Mouse (Mus musculus) limb, embryonic 13.5 days (tissue): ENCODE data around the gene Eci3. TPM values are rescaled to one million over a fixed set of nuclear protein-coding genes. Genes with fewer than 3 reads are reported as not detected.
"Not testable (repeated sequence)": the region's sequence is repeated elsewhere in the genome, so short reads cannot be mapped to it uniquely, and the experiment has no call there.

Source experiments
- ATAC-seq: fragments of 200-750 bp; cut with Nextera tagmentation; 2 replicates; pipeline ENCODE4 v1.8.0; 2017; ENCODE audit warnings: low read depth, moderate number of reproducible peaks, moderate TSS enrichment; ENCODE audit not compliant: low FRiP score
- H3K27ac ChIP-seq: fragments of 300-500 bp; sonication (generic); 2 replicates; pipeline ENCODE4 v1.5.1; 2015; ENCODE audit warnings: inconsistent platforms, mild to moderate bottlenecking, moderate library complexity
- H3K27me3 ChIP-seq: fragments of 300-500 bp; sonication (generic); 2 replicates; pipeline ENCODE4 v1.6.1; 2015; ENCODE audit warnings: mild to moderate bottlenecking, inconsistent platforms
- H3K36me3 ChIP-seq: fragments of 300-500 bp; sonication (generic); 2 replicates; pipeline ENCODE4 v1.6.1; 2015; ENCODE audit warnings: inconsistent platforms, mild to moderate bottlenecking, moderate library complexity
- H3K4me1 ChIP-seq: fragments of 300-500 bp; sonication (generic); 2 replicates; pipeline ENCODE4 v1.6.1; 2015; ENCODE audit warnings: inconsistent platforms
- H3K4me2 ChIP-seq: fragments of 300-500 bp; sonication (generic); replicated peaks from 2 replicates; pipeline ENCODE4 v1.6.1; 2015; ENCODE audit warnings: inconsistent platforms, mild to moderate bottlenecking, moderate library complexity
- H3K4me3 ChIP-seq: fragments of 300-500 bp; sonication (generic); 2 replicates; pipeline ENCODE4 v1.5.1; 2015; ENCODE audit warnings: moderate library complexity, mild to moderate bottlenecking, inconsistent platforms
- H3K9ac ChIP-seq: fragments of 300-500 bp; sonication (generic); 2 replicates; pipeline ENCODE4 v1.6.1; 2015; ENCODE audit warnings: mild to moderate bottlenecking, inconsistent platforms
- H3K9me3 ChIP-seq: fragments of 300-500 bp; sonication (generic); 2 replicates; pipeline ENCODE4 v1.6.1; 2016; ENCODE audit warnings: inconsistent platforms
- WGBS: fragments of 180-500 bp; shearing (Covaris S2); methylation state at CpG from one replicate; pipeline ENCODE4 v1.1.7; 2015; 5-methylcytosine and 5-hydroxymethylcytosine counted together
- polyA plus RNA-seq: library from polyadenylated mRNA; unstranded; fragments of >200 nt; fragmentation: Nextera tagmentation; extraction: Ambion mirVana; gene quantifications from 2 replicates; pipeline ENCODE4 v1.2.1, GENCODE M21; 2015

The Eci3 gene
- 1.00 and 1.4 TPM in 2 replicates for polyA plus RNA-seq

DNA sequence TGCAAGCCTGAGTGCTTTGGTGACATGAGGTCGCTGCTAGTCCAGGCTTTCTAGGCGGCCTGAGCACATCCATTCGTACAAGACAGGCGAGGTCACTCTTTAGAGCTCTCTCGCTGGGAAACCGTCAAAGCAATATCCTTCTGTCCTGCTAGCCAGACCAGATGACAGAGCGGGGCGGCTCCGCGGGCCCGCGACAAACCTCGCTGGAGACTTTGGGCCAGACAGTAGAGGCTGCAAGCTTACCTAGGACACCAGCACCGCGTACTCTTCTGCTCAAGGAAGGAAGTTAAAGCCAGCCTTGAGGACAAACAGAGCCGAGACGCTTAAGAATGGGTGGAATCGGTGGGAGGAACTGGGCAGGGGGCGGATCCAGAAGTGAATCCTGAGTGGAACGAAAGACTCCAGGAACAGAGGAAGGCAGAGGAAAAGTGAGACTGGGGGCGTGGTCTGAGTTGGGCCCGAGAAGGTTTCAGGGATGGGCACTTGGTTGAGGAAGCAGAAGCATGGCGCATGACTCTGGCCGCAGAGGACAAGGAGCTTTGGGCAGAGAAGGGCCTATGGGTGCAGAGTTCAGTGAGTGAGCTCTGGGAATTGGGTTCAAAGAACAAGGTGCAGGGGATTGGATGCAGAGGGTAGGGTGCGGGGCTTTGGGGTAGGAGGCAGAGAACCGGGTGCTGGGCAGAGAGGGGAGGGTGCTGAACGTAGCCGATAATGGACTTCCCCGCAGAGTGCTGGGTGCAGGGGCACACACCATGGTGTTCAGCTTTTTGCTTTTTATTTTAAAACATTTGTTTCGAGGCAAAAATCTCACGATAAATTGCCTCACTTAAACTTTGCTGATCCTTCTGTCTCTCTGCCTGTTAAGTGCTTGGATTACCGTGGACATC lies at the start of gene Eci3:
Gene Eci3 (minus strand): TSS at position 300 of the 887 bp plus-strand sequence.
- H3K4me1 ChIP-seq, result peaks cover 11% of the 10 kb centered on the region
- H3K4me3 ChIP-seq, result peak within 1 kb of the TSS; percentile 50
- H3K27me3 ChIP-seq, result peaks cover 33% of the 10 kb centered on the region
- H3K9ac ChIP-seq, result peak within 1 kb of the TSS; percentile 60
- H3K4me2 ChIP-seq, result peak within 1 kb of the TSS; percentile 79
- H3K36me3 ChIP-seq, result no peaks in the 10 kb centered on the region
- no peak within 1 kb of the TSS for H3K27ac ChIP-seq
- H3K9me3 ChIP-seq, result no peaks in the 10 kb centered on the region
- peak; percentile 89 for ATAC-seq
- WGBS, result 3% methylated on average over 32 of the region's 32 CpGs

DNA sequence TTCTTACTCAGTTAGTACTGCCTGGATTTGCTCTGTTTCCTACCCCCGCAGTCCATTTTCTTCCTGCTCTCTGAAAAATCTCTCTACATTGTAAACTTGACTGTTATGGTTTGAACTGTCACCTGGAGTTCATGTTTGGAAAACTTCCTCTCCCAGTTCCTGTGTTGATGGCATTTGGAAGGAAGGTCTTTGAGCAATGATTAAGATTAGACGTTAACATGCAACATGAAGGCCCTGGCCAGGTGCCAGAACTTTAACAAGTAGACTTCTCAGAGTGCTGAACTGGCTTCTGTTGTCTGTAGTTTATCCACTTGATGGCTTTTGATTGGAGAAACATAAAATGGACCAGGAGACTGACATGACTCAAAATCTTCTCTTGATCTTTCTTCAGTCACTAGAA lies 32.3 kb upstream of the Eci3 start:
- WGBS, result 71% methylated on average over 2 of the region's 2 CpGs
- no peak overlapping the region for H3K27ac ChIP-seq
- no peak for ATAC-seq

DNA sequence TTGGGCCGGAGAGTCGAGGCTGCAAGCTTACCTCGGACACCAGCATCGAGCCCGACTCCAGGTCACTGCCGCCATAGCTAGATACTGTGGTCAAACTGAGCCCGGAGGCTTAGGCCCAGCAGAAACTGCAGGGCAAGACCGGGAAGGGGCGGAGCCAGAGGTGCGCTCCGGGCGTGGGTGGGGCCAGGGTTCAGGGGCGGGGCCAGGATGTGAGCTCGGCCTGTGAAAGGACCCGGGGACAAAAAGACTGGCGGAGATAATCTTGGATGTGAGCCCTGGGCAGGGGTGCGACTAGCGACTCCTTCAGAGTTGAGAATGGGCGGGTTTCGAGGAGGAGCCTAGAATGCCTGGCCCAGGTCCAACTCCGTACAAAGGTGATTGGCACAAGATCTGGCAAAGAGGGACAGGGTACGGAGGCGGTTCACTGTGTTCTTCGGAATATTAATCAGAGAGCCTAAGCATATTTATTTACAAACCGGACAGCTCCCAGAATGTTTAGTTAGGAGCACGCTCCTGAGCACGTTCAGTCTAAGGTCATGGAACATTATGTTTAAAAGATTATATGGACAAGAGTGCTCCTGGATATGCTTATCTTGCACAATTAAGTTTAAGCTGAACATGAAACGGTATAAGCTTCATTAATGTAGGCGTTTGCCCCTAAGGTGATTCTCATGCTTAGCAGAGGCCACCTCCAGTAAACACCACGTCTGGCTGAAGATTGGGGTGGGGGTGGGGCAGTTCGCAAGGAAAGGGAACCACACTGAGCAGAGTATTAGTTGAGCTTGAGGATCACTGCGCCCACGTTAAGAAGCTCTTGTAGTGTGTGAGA lies 30.6 kb upstream of the Eci3 start:
- peaks cover 21% of the 10 kb centered on the region for H3K4me1 ChIP-seq
- H3K27me3 ChIP-seq, result no peaks in the 10 kb centered on the region
- H3K9ac ChIP-seq, result peak overlapping the region; percentile 91
- peaks cover 16% of the 10 kb centered on the region for H3K36me3 ChIP-seq
- no peaks in the 10 kb centered on the region for H3K9me3 ChIP-seq
- under 1% methylated on average over 33 of the region's 33 CpGs for WGBS
- peak overlapping the region; percentile 85 for H3K27ac ChIP-seq
- peak overlapping the region; percentile 73 for H3K4me3 ChIP-seq
- peak; percentile 96 for ATAC-seq
- peak overlapping the region; percentile 73 for H3K4me2 ChIP-seq

More for the DNA sequence above, 32.3 kb upstream of the Eci3 start:
- Histone ChIP-seq H3K9ac (no peak overlapping the region), H3K4me2 (no peak overlapping the region), H3K4me3 (no peak overlapping the region), H3K9me3 (no peaks in the 10 kb centered on the region), H3K4me1 (peaks cover 21% of the 10 kb centered on the region), H3K27me3 (no peaks in the 10 kb centered on the region), H3K36me3 (0 out of 2 replicates have a peak, but pooled peaks cover 3% of the 10 kb centered on the region)

DNA sequence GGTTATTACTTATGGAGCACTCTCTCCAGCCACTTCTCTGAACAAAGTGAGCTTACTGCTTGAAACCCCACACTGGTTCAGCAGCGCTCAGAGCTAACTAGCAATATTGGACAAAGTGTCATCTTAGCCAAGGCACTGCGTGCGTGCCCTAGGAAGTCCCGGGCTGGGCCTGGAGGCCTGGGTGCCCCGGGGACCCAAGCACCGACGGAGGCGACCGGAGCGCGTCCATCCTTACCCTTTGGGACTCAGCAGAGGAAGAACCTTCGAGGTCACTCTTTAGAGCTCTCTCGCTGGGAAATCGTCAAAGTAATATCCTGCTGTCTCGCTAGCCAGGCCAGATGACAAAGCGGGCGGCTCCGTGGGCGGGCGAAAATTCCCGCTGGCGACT lies 30.0 kb upstream of the Eci3 start:
- H3K4me3 ChIP-seq, result peak overlapping the region; percentile 73
- no peaks in the 10 kb centered on the region for H3K9me3 ChIP-seq
- H3K4me1 ChIP-seq, result peaks cover 21% of the 10 kb centered on the region
- no peak; the same call in none of the 2 replicates for ATAC-seq
- H3K4me2 ChIP-seq, result peak overlapping the region; percentile 73
- no peaks in the 10 kb centered on the region for H3K27me3 ChIP-seq
- WGBS, result 1% methylated on average over 22 of the region's 22 CpGs
- peaks cover 23% of the 10 kb centered on the region for H3K36me3 ChIP-seq
- H3K9ac ChIP-seq, result peak overlapping the region; percentile 91
- peak overlapping the region; percentile 85 for H3K27ac ChIP-seq

DNA sequence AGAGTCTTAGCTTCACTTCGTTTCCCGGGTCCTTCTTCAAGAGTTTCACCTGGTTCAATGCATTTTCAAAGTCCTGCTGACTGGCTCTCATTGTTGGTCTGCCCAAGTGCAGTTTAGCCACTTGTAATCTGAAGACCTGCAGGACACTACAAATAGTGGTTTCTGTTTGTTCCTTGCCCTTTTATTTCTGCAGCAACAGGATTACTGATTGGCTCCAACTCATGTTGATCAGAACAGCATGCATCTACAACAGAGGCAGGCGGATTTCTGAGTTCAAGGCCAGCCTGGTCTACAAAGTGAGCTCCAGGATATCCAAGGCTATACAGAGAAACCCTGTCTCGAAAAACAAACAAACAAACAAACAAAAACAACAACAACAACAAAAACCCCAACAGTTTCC lies 29.5 kb upstream of the Eci3 start:
- peak overlapping the region; percentile 73 for H3K4me3 ChIP-seq
- H3K27ac ChIP-seq, result no peak overlapping the region; the same call in 1 of the 2 replicates
- H3K4me1 ChIP-seq, result peaks cover 21% of the 10 kb centered on the region
- peak overlapping the region; percentile 91 for H3K9ac ChIP-seq
- H3K4me2 ChIP-seq, result peak overlapping the region; percentile 73
- WGBS, result 79% methylated on average over 4 of the region's 4 CpGs
- H3K9me3 ChIP-seq, result no peaks in the 10 kb centered on the region
- H3K27me3 ChIP-seq, result no peaks in the 10 kb centered on the region
- H3K36me3 ChIP-seq, result peaks cover 28% of the 10 kb centered on the region
- ATAC-seq, result no peak

DNA sequence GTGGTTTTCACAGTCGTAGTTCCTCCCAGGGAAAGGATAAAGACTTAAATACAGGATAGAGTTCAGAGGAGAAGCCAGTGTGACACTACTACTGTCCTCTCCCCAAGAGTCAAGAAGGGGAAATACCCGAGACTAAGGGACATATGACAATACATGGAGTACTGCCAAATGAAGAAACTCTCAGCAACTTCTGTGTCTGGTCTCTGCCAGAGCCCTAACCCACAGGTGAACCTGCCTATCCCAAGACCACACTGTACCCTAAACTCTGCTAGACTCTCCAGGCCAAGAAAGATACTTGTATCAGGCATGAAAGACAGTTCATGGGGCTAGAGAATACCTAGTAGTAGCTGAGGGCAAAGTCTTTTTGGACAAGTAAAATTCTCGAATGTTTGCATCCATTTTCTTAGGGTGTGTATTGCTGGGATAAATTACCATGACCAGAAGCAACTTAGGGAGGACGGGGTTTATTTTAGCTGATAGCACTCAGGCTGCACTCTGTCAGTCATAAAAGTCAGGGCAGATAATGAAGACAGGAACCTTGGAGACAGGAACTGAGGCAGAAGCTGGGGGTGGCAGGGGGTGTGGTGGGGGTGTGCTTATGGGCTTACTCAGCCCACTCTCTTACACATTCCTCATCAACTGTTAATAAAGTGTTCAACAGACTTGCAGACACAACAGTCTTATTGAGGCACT lies 28.1 kb upstream of the Eci3 start:
- Histone ChIP-seq H3K4me1 (peaks cover 21% of the 10 kb centered on the region), H3K4me3 (no peak overlapping the region), H3K4me2 (0 out of 2 replicates have a peak overlapping the region, but pooled peaks have one; percentile 2), H3K27ac (no peak overlapping the region), H3K9ac (no peak overlapping the region), H3K36me3 (peaks cover 41% of the 10 kb centered on the region), H3K27me3 (no peaks in the 10 kb centered on the region), H3K9me3 (no peaks in the 10 kb centered on the region)
- WGBS, result 73% methylated on average over 4 of the region's 4 CpGs
- no peak for ATAC-seq

DNA sequence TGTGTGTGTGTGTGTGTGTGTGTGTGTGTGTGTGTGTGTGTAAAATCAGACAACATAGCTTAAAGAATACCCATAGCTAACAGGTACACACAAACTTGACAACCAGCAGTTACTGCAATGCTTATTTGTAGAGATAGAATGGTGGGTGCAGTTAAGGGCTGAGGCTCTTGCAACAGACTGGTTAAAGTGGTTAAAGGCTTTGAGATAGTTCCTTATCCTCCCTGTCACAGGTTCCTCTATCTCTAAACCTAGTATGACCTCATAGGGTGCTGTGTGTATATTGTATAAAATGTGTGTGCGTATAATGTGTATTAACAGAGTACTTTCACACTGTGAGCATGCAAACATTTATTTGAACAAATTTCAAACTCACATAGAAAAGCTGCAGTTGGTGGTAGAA lies 19.9 kb upstream of the Eci3 start:
- H3K4me1 ChIP-seq, H3K27me3 ChIP-seq, ATAC-seq, H3K27ac ChIP-seq, H3K4me3 ChIP-seq, H3K4me2 ChIP-seq, H3K9me3 ChIP-seq, H3K9ac ChIP-seq: not testable (repeated sequence)
- 100% methylated on average over 1 of the region's 1 CpGs for WGBS
- peaks cover 95% of the 10 kb centered on the region for H3K36me3 ChIP-seq

DNA sequence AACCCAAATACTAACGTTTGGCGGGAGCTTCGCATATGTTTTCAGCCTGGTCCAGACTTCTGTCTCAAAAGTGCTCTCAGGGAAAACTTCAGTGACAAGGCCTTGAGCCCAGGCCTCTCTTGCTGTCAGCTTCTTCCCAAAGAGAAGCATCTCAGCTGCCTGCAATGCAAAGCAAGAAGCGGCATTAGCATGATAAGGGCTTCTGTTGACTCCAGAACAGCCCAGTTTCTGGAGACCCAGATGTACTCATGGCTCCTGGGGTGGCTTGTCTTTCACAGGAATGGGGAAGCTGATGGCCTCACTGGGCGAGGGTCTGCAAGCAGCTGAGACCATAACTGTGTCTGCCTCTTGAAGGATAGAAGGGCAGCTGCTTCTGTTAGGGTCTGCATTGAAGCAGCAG lies 15.0 kb upstream of the Eci3 start:
- H3K27ac ChIP-seq, H3K9ac ChIP-seq, H3K4me2 ChIP-seq, H3K4me1 ChIP-seq, H3K27me3 ChIP-seq, H3K9me3 ChIP-seq, ATAC-seq, H3K4me3 ChIP-seq: not testable (repeated sequence)
- WGBS, result 75% methylated on average over 5 of the region's 5 CpGs
- H3K36me3 ChIP-seq, result peaks cover 72% of the 10 kb centered on the region

DNA sequence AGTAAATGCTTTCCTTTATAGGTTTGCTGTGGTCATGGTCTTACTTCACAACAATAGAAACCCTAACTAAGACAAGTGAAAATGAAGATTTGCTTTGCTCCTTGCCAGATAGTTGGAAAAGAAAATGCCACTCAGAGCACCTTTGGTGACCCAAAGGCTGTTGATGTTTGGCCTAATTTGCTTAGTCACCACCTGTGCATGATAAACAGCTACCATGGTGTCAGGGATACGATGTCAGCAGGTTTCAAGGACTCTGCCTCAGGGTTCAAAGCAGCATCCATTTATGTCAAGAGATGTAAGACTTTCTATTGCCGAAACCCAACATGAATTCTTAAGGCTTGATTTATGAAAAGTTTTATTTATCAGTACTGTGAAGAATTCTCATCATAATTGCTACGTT lies 13.8 kb upstream of the Eci3 start:
- H3K4me1 ChIP-seq, result no peaks in the 10 kb centered on the region
- no peak for ATAC-seq
- no peak overlapping the region for H3K9ac ChIP-seq
- no peak overlapping the region for H3K27ac ChIP-seq
- H3K27me3 ChIP-seq, result no peaks in the 10 kb centered on the region
- H3K9me3 ChIP-seq, result no peaks in the 10 kb centered on the region
- H3K4me2 ChIP-seq, result no peak overlapping the region
- H3K36me3 ChIP-seq, result peaks cover 61% of the 10 kb centered on the region
- WGBS, result 89% methylated on average over 3 of the region's 3 CpGs
- H3K4me3 ChIP-seq, result no peak overlapping the region

DNA sequence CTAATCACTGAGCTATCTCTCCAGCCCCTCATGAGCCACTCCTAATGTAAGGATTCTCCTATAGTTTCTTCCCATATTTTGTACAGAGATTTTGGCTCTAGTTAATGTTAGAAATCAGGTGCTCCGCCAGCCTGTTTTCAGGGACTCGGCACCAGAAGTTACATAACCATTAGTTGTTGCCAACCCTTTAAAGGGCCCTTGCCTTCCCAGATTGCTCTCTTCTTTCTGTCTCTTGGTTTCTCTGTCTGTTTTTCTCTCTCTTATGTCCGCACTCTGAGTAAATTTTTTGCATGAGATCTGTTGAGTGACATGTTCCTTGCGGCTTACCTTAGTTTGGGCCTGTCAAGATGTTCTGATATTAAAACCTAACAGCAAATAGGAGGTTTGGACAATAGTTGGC lies 12.5 kb upstream of the Eci3 start:
- ATAC-seq, result no peak
- no peaks in the 10 kb centered on the region for H3K4me1 ChIP-seq
- H3K9ac ChIP-seq, result no peak overlapping the region
- no peak overlapping the region for H3K4me3 ChIP-seq
- no peak overlapping the region for H3K4me2 ChIP-seq
- H3K36me3 ChIP-seq, result peaks cover 49% of the 10 kb centered on the region
- H3K27me3 ChIP-seq, result no peaks in the 10 kb centered on the region
- H3K27ac ChIP-seq, result no peak overlapping the region
- WGBS, result 90% methylated on average over 4 of the region's 4 CpGs
- H3K9me3 ChIP-seq, result no peaks in the 10 kb centered on the region

DNA sequence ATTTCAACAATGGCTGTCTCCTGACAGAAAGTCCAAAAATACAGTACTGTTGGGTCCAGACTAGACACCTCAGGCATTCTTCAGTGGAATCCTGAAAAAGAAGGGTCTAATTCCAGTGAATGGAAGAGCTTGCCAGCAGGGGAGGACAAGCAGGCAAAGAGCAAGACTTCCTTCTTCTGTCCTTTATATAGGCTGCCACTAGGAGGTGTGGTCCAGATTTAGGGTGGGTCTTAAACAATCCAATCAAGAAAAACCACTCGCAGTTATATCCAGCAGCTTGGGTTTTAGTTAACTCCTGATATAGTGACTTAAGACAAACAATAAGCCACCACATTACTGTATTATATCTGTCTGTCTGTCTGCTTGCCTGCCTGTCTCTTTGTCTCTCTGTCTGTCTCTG lies 10.2 kb upstream of the Eci3 start:
- ATAC-seq, result no peak
- no peak overlapping the region for H3K27ac ChIP-seq
- H3K27me3 ChIP-seq, result no peaks in the 10 kb centered on the region
- H3K4me3 ChIP-seq, result no peak overlapping the region
- no peaks in the 10 kb centered on the region for H3K4me1 ChIP-seq
- H3K4me2 ChIP-seq, result no peak overlapping the region
- H3K9me3 ChIP-seq, result no peaks in the 10 kb centered on the region
- H3K36me3 ChIP-seq, result peaks cover 26% of the 10 kb centered on the region
- no peak overlapping the region for H3K9ac ChIP-seq
- 63% methylated on average over 1 of the region's 1 CpGs for WGBS

DNA sequence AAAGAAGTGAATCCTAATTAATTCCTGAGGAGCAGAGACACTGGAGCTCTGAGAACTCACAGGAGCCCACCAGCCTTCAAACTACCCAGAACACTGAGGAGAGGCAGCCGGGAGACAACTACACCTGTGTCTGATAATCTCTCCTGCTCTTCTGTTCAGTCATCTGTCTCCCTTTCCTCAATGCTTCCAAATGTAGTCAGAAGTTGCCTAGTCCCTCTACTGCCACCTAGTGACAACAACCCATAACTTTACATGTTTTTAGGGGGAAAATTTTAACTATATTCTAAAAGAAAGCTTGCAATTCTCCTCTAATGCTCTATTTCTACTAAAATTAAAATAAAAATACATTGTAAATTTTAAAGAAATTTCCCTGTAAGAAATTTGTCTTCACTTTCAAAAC lies 9.5 kb upstream of the Eci3 start:
- Histone ChIP-seq H3K9me3 (no peaks in the 10 kb centered on the region), H3K4me1 (no peaks in the 10 kb centered on the region), H3K4me2 (no peak overlapping the region), H3K27ac (no peak overlapping the region), H3K36me3 (peaks cover 20% of the 10 kb centered on the region), H3K9ac (no peak overlapping the region), H3K4me3 (no peak overlapping the region), H3K27me3 (no peaks in the 10 kb centered on the region)
- 40% methylated on average over 1 of the region's 1 CpGs for WGBS
- no peak for ATAC-seq
